Mouse (Mus musculus) G1E (cell line): ENCODE results near the gene B3gnt9.

ENCODE experiments used
- CTCF ChIP-seq: IDR thresholded peaks from 2 replicates; pipeline ENCODE4 v1.5.1; 2012; ENCODE audit warnings: low read depth, low read length, inconsistent platforms, mixed read lengths
- TAL1 ChIP-seq: conservative IDR thresholded peaks from 2 replicates; pipeline ENCODE4 v1.6.1; 2012; ENCODE audit warnings: low read depth, low read length, inconsistent platforms, mixed read lengths

DNA sequence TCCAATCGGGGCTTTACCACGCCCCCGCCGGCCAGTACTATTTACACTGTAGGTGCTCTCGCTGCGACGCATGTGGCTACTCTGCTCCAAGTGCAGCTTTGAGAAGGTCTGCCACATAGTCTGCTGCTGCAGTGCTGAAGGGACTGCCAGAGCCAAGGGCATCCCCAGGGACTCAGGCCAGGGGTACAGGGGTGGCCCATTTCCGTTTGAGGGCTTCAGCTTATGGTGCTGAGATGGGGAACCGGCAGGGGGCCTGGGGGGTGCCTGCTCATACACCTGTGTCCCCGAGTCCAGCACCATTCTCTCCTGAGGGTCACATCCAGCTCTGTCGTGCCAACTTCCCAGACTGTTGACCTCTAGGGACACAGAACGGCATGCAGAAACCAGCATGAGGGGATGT, 30.6 kb upstream of the B3gnt9 start:
- TF ChIP-seq CTCF (no peak), TAL1 (no peak)
